Mouse (Mus musculus) liver, embryonic 14.5 days (tissue): ENCODE measurements around the gene Scmh1.

ENCODE experiments used
- CTCF ChIP-seq: IDR thresholded peaks from 2 replicates; pipeline ENCODE4 v1.5.1; 2016; ENCODE audit warnings: antibody characterized with exemption, low read depth, control low read depth
- EP300 ChIP-seq: IDR thresholded peaks from 2 replicates; pipeline ENCODE4 v1.6.1; 2016; ENCODE audit warnings: antibody characterized with exemption, low read depth

DNA sequence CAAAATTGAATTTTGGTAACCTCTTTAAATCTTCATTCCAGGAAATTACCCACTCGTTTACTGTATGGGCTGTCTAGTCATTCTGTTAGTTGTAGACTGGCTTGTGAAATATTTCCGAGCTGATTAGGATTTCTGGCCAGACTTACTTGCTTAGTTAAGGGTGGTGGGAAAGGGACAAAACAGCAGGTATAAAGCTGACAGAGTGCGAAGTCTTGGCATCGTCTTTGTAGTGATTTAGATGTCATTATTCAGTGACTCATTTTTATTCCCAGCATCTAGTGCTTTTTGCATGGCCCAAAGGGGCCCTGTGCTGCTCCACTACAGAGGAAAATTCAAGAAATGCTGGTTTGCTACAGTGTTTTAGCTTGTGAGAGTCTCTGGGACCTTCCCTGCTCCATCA lies 56.7 kb downstream of the Scmh1 start:
- no peak for TF ChIP-seq CTCF
- TF ChIP-seq EP300 = no peak
